Mouse (Mus musculus): ENCODE measurements around the gene Zfp706. TPM values are rescaled to one million over a fixed set of nuclear protein-coding genes. Genes with fewer than 3 reads are reported as not detected.
"Not testable (repeated sequence)": the region's sequence is repeated elsewhere in the genome, so short reads cannot be mapped to it uniquely, and the experiment has no call there.

Zfp706 gene
- total and polyA plus RNA-seq, 2 experiments from 2014 or later = 48.7 to 541 TPM

DNA sequence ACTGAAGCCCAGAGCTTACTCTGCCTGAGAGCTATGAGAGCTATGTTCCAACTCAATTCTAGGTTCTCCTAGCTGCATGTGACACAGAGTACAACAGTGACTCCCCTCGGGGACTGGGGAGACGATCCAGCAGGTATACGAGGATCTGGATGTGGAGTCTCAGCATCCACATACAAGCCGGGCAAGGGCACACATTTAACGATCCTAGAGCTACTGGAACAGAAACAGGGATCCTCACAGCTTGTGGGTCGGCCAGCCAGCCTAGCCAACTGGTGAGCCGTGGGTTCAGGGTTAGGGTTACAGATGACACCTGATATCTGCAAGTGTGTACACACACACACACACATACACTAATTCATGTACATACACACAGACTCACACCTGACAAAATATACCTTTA is 5.3 kb downstream of the Zfp706 start:
- DNase-seq (ENCODE audit: low spot score) (no peak), ATAC-seq (ENCODE audit: insufficient read depth, low read depth) (no peak)
- Histone ChIP-seq H3K4me2 (ENCODE audit: low read depth, low read length) (no peak overlapping the region), H3K36me3 (replicated peaks; ENCODE audit: control insufficient read depth, insufficient read depth, low read length) (peaks cover 56% of the 10 kb centered on the region), H3K4me3 (ENCODE audit: low read depth, low read length) (no peak overlapping the region), H3K4me1 (ENCODE audit: control insufficient read depth, insufficient read depth) (peaks cover 18% of the 10 kb centered on the region), H3K9me3 (replicated peaks; ENCODE audit: control insufficient read depth, low read length) (no peaks in the 10 kb centered on the region), H3K9ac (replicated peaks; ENCODE audit: low read depth, low read length) (no peak overlapping the region), H3K27me3 (ENCODE audit: control insufficient read depth, insufficient read depth, low read length) (no peaks in the 10 kb centered on the region), H3K27ac (ENCODE audit: low read depth) (no peak overlapping the region)
- 81% methylated on average over 7 of the region's 7 CpGs for WGBS
- TF ChIP-seq CTCF (IDR thresholded peaks at IDR 0.05; ENCODE audit: low read depth) (no peak), EP300 (IDR thresholded peaks at IDR 0.05; ENCODE audit: low read depth) (no peak)

DNA sequence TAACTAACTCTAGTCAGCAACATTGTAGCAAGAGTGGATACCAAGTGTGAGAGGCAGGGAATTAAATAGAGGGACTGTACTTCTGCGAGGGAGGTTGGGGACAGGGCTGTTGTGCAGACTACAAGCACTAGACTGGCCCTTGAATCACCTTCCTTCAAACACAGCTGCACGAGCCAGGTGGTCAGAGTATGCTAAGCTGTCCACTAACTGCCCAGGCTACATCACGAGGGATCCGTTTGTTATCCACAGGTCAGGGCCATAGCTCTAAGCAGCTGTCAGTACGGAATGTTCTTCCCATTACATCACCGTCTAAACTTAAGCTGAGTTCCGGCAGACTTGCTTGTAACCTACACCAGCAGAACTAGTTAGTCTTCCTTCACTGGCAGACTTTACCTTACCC is 8.0 kb downstream of the Zfp706 start:
- 38% methylated on average over 7 of the region's 7 CpGs for WGBS
- H3K36me3 ChIP-seq (replicated peaks; ENCODE audit: control insufficient read depth, insufficient read depth, low read length) = peaks cover 59% of the 10 kb centered on the region
- ATAC-seq (ENCODE audit: insufficient read depth, low read depth) (peak; percentile 93), DNase-seq (ENCODE audit: low spot score) (peak; percentile 66)
- H3K4me2 ChIP-seq (ENCODE audit: low read depth, low read length); H3K4me1 ChIP-seq (ENCODE audit: control insufficient read depth, insufficient read depth); H3K27me3 ChIP-seq (ENCODE audit: control insufficient read depth, insufficient read depth, low read length); H3K9me3 ChIP-seq (replicated peaks; ENCODE audit: control insufficient read depth, low read length); H3K9ac ChIP-seq (replicated peaks; ENCODE audit: low read depth, low read length); H3K4me3 ChIP-seq (ENCODE audit: low read depth, low read length): not testable (repeated sequence)
- TF ChIP-seq EP300 (IDR thresholded peaks at IDR 0.05; ENCODE audit: low read depth) = peak; percentile 73; the same call in 1 of the 2 replicates
- H3K27ac ChIP-seq (ENCODE audit: low read depth) = peak overlapping the region; percentile 72

DNA sequence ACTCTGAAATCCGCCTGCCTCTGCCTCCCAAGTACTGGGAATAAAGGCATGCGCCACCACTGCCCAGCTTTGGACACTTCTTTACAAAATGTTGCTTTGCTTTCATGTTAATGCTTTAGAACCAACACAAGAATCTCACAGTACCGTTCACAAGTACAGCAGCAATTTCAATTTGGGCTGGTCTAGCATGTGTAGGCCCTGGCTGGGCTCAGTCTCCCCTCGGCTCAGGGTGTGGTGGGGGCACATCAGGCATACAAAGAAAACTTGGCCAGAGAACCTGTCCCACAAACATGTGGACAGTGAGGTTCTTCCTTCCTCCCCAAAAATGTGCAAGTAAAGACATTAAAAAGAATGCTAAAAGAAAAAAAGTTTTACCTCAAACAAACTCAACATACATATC is 12.4 kb downstream of the Zfp706 start:
- H3K9ac ChIP-seq (replicated peaks; ENCODE audit: low read depth, low read length) = no peak overlapping the region
- H3K4me3 ChIP-seq (ENCODE audit: low read depth, low read length) = no peak overlapping the region
- no peaks in the 10 kb centered on the region for H3K27me3 ChIP-seq (ENCODE audit: control insufficient read depth, insufficient read depth, low read length)
- no peak overlapping the region for H3K27ac ChIP-seq (ENCODE audit: low read depth)
- TF ChIP-seq EP300 (IDR thresholded peaks at IDR 0.05; ENCODE audit: low read depth) (no peak), CTCF (IDR thresholded peaks at IDR 0.05; ENCODE audit: low read depth) (no peak)
- no peak overlapping the region for H3K4me2 ChIP-seq (ENCODE audit: low read depth, low read length)
- WGBS = 93% methylated on average over 4 of the region's 4 CpGs
- ATAC-seq (ENCODE audit: insufficient read depth, low read depth) (no peak), DNase-seq (ENCODE audit: low spot score) (no peak)
- no peaks in the 10 kb centered on the region for H3K9me3 ChIP-seq (replicated peaks; ENCODE audit: control insufficient read depth, low read length)
- H3K4me1 ChIP-seq (ENCODE audit: control insufficient read depth, insufficient read depth) = no peaks in the 10 kb centered on the region; the same call in 1 of the 2 replicates
- peaks cover 38% of the 10 kb centered on the region for H3K36me3 ChIP-seq (replicated peaks; ENCODE audit: control insufficient read depth, insufficient read depth, low read length)

GRCm38 (mm10) chr15:36994665-36995064 is 12.9 kb downstream of the Zfp706 start:
- no peak for DNase-seq (ENCODE audit: low spot score)
- no peak for ATAC-seq (ENCODE audit: insufficient read depth, low read depth)
- H3K4me3 ChIP-seq (ENCODE audit: low read depth, low read length) = no peak overlapping the region
- no peaks in the 10 kb centered on the region for H3K27me3 ChIP-seq (ENCODE audit: control insufficient read depth, insufficient read depth, low read length)
- no peak overlapping the region for H3K9ac ChIP-seq (replicated peaks; ENCODE audit: low read depth, low read length)
- H3K9me3 ChIP-seq (replicated peaks; ENCODE audit: control insufficient read depth, low read length) = no peaks in the 10 kb centered on the region
- H3K36me3 ChIP-seq (replicated peaks; ENCODE audit: control insufficient read depth, insufficient read depth, low read length) = peaks cover 34% of the 10 kb centered on the region
- no peak overlapping the region for H3K4me2 ChIP-seq (ENCODE audit: low read depth, low read length)
- H3K4me1 ChIP-seq (ENCODE audit: control insufficient read depth, insufficient read depth) = peaks cover 2% of the 10 kb centered on the region
- WGBS = 54% methylated on average over 1 of the region's 1 CpGs
- H3K27ac ChIP-seq (ENCODE audit: low read depth) = no peak overlapping the region
- TF ChIP-seq EP300 (IDR thresholded peaks at IDR 0.05; ENCODE audit: low read depth) (no peak), CTCF (IDR thresholded peaks at IDR 0.05; ENCODE audit: low read depth) (no peak)

GRCm38 (mm10) chr15:36993435-36994178 is 14.0 kb downstream of the Zfp706 start:
- no peak overlapping the region for H3K4me2 ChIP-seq (ENCODE audit: low read depth, low read length)
- H3K27me3 ChIP-seq (ENCODE audit: control insufficient read depth, insufficient read depth, low read length) = no peaks in the 10 kb centered on the region
- H3K9me3 ChIP-seq (replicated peaks; ENCODE audit: control insufficient read depth, low read length) = no peaks in the 10 kb centered on the region
- whole genome bisulfite sequencing = 77% methylated on average over 8 of the region's 8 CpGs
- H3K36me3 ChIP-seq (replicated peaks; ENCODE audit: control insufficient read depth, insufficient read depth, low read length) = peaks cover 24% of the 10 kb centered on the region
- H3K4me3 ChIP-seq (ENCODE audit: low read depth, low read length) = no peak overlapping the region
- ATAC-seq (ENCODE audit: insufficient read depth, low read depth) (no peak; the same call in 1 of the 2 replicates), DNase-seq (ENCODE audit: low spot score) (no peak)
- H3K9ac ChIP-seq (replicated peaks; ENCODE audit: low read depth, low read length) = no peak overlapping the region
- H3K4me1 ChIP-seq (ENCODE audit: control insufficient read depth, insufficient read depth) = peaks cover 8% of the 10 kb centered on the region
- no peak for TF ChIP-seq CTCF (IDR thresholded peaks at IDR 0.05; ENCODE audit: low read depth)
- H3K27ac ChIP-seq (ENCODE audit: low read depth) = no peak overlapping the region

DNA sequence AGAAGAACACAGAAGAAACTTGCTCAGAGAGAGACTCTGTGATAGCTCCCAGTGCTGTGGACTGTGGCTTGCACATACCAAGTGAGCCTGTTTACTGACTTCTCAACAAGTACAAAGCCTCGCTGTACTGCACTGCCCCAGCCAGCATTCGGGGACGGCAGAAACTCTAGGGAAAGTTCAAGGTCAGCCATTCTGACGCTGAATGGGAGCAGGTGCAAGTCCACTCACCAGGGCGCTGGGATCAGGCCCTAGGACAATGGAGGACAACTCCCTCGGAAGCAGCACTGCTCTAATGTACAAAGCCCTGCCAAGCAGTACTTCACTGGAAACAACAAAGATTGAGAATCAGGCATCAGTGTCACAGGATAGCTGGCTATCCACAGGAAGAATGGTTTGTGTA is 16.2 kb downstream of the Zfp706 start:
- Histone ChIP-seq H3K9me3 (replicated peaks; ENCODE audit: control insufficient read depth, low read length) (no peaks in the 10 kb centered on the region), H3K4me1 (ENCODE audit: control insufficient read depth, insufficient read depth) (peaks cover 23% of the 10 kb centered on the region), H3K27ac (ENCODE audit: low read depth) (peak overlapping the region; percentile 22), H3K36me3 (replicated peaks; ENCODE audit: control insufficient read depth, insufficient read depth, low read length) (0 out of 2 replicates have a peak, but pooled peaks cover 9% of the 10 kb centered on the region), H3K9ac (replicated peaks; ENCODE audit: low read depth, low read length) (no peak overlapping the region), H3K4me3 (ENCODE audit: low read depth, low read length) (no peak overlapping the region), H3K27me3 (ENCODE audit: control insufficient read depth, insufficient read depth, low read length) (no peaks in the 10 kb centered on the region), H3K4me2 (ENCODE audit: low read depth, low read length) (no peak overlapping the region)
- ATAC-seq (ENCODE audit: insufficient read depth, low read depth) = no peak
- no peak for DNase-seq (ENCODE audit: low spot score)
- TF ChIP-seq EP300 (IDR thresholded peaks at IDR 0.05; ENCODE audit: low read depth) = no peak
- no peak for TF ChIP-seq CTCF (IDR thresholded peaks at IDR 0.05; ENCODE audit: low read depth)
- 22% methylated on average over 6 of the region's 6 CpGs for WGBS

Data from heart, postnatal 0 days (tissue).